Mouse (Mus musculus): ENCODE data around the gene Slc8a1.

The Slc8a1 gene

GRCm38 (mm10) chr17:81368503-81368902, 369.7 kb downstream of the Slc8a1 start:
- DNase-seq (ENCODE audit: low read depth, low spot score): no peak

GRCm38 (mm10) chr17:81363368-81363767, 374.8 kb downstream of the Slc8a1 start:
- no peak for DNase-seq (ENCODE audit: low read depth, low spot score)

GRCm38 (mm10) chr17:81360571-81360970, 377.6 kb downstream of the Slc8a1 start:
- DNase-seq (ENCODE audit: low read depth, low spot score): no peak

- DNase-seq (ENCODE audit: low read depth, low spot score): no peak
These were observed 378.1 kb downstream of the Slc8a1 start for GRCm38 (mm10) chr17:81360032-81360431.

- DNase-seq (ENCODE audit: low read depth, low spot score): no peak
These were observed 402.0 kb downstream of the Slc8a1 start for GRCm38 (mm10) chr17:81336024-81336754.

GRCm38 (mm10) chr17:81335526-81335925, 402.7 kb downstream of the Slc8a1 start:
- DNase-seq (ENCODE audit: low read depth, low spot score): no peak

Measured in A20 (cell line).